Mouse (Mus musculus): ENCODE data around the gene Sh3bgrl2.

The Sh3bgrl2 gene

DNA sequence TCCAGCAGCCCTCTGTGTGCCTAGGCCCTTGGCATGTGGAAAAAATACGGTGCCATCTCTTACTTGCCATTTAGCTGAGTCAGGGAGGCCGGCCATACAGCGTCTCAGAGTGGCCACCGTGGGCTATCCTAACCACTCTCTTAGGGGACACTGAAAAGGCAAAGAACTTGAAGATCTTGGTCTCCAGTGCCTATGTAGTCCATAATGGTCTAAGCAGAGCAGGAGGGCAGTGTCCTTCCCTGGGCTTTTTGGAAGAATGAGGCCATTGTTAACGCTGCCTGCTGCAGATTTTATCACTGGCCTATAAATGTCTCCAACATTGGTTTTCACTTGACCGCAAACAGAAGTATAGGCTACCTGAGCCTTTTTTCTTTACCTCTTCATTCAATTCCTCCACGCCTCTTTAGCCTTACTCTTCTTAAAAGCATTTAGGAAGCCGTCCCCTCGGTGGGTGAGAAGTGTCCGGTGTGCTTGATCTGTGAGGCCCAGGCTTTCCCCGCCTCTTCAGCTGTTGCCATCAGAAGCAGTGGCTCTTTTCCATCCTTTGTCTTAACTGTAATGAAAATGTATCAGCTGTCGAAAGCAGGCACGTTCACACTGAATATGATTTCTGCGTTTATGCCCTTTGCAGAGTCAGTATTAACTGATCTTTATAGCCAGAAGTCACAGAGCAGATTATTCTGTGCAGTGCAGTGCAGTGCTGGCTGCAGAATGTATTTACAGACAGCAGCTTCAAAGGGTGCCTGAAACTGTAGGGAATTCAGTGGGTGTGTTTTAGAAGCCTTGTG is 41.7 kb downstream of the Sh3bgrl2 start:
- peak; percentile 41 for DNase-seq (ENCODE audit: low spot score)

DNA sequence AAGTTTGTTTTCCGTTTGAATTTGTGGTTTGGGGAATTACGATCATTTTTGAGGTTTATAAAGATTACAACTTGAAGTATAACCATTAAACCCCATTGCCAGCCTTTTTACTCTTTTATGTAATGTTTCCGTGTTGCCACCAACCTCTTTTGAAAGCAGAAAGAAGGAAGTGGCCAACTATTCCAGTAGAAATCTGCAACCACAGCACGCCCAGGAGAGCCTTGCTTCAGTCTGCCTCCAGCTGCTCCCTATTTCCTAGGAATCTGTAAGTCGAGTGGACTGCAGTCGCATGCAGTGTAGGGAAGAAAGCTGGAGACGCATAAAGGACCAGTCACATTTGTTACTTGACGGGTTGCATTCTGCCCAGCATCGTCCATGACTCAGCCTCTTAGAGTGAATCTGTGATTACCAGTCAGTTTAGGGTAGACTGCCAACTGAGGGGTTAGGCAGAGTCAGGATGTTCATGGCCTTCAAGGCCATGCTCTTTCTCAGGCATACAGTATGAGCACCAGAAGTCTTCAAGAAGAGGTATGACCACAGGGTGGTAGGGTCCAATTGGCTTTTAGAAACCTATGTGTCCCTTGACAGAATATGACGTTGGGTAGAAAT is 43.8 kb downstream of the Sh3bgrl2 start:
- DNase-seq (ENCODE audit: low spot score), result no peak

DNA sequence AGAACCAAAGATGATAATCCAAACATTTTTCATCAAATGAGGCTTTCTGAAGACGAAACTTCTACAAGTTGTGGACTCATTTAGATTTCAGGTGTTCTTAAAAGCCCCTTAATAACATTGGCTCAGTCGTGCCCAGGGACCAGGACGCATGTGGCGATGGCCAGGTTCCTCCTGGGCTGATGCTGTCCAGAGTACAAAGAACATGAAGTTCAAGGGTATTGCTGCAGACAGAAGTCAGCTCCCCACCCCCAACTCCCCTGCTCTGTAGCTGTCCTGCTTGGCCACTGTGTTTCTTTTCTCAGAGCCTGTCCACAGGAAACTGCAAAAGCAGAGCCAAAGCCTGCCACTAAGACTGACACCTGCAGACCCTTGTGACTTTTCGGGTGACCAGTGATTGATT is 45.7 kb downstream of the Sh3bgrl2 start:
- no peak for DNase-seq (ENCODE audit: low spot score)

DNA sequence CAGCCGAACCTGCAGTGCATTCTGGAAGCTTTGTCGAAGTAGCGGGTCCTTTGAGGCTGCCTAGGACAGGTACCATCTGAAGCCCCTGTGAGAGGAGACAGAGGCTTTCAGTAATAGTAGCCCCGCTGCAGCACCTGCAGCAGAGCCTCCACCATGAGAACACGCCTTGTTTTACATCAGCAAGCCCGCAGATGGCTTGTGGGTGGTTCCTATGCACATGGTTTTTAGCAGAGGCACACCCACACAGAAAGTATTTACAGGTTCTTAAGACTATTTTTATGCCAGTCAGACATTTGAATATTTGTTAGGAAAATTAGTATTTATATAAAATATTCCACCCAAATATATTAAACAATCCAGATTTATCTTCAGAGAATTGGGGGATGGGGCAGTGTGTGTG is 48.0 kb downstream of the Sh3bgrl2 start:
- DNase-seq (ENCODE audit: low spot score), result no peak

DNA sequence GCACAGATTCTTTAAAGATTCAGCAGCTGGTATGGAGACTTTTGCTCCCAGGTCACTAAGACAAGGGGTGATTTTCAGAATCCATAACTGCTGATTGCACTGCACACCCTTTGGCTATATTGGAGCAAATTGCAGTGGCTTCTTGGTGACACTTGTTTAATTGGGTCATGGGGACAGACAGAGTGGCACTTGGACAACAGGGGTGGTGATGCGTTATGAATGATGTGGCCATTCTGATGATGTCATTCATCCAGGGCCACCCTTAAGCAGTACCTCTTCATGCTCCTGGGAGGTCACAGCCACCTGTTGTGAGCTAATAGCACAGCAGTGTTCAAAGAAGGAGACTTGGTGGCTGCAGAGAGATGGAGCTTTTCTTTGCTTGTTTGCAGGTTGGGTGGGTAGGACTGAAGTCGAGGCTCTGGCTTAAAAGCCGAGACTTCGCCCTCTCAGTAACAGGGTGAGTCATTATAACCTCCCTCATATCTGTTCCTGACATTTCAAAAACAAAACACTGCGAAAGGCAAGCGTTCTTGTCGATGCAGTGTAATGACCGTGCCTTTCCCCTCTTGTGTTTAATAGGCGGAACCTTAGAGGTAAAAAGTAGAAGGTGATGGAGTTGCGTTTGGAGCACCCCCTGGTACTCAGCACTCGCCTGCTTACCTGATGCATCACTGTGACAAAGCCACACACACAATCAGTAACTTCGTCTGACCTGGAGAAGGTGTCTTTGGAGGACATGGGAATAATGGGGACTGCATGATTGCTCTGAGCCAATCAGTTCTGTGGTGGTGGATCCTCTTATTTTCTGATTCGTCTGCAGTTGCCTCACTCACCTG is 48.7 kb downstream of the Sh3bgrl2 start:
- DNase-seq (ENCODE audit: low spot score), result peak; percentile 12

DNA sequence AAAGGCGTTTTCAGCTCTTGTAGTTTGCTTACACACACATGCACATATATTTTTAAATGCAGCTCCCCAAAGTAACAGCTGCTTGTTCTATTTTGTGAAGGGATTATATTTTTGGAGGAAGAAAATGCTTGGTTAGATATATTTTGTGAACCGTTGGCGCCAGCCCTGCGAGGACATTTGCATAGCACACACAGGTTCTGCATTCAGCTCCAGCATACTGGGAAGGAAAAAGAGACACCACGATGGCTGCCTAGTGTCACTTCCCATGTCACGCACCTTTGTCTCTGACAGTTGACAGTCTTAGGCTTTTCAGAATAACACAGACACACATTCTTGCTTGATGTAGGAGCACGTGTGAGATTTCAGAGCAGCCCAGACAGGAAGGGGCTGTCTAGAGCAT is 49.9 kb downstream of the Sh3bgrl2 start:
- no peak for DNase-seq (ENCODE audit: low spot score)

DNA sequence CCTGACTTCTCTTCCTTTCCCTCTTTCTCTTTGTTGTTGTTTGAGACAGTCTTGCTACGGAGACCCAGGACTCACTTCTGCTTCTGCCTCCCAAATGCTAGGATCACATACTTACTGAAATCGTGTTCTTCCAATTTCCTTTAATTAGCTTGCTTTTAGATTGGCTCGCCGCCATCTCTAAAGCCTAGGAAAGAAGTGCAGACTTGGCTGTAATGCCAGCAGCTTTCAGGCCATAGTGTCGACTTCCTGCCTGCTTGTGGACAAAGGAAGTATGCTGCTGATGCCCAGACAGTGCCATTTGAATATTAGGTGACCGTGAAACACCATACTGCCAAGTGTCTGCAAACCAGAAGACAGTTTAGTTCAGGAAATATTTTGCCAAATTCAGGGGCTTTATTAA is 51.4 kb downstream of the Sh3bgrl2 start:
- no peak for DNase-seq (ENCODE audit: low spot score)

DNA sequence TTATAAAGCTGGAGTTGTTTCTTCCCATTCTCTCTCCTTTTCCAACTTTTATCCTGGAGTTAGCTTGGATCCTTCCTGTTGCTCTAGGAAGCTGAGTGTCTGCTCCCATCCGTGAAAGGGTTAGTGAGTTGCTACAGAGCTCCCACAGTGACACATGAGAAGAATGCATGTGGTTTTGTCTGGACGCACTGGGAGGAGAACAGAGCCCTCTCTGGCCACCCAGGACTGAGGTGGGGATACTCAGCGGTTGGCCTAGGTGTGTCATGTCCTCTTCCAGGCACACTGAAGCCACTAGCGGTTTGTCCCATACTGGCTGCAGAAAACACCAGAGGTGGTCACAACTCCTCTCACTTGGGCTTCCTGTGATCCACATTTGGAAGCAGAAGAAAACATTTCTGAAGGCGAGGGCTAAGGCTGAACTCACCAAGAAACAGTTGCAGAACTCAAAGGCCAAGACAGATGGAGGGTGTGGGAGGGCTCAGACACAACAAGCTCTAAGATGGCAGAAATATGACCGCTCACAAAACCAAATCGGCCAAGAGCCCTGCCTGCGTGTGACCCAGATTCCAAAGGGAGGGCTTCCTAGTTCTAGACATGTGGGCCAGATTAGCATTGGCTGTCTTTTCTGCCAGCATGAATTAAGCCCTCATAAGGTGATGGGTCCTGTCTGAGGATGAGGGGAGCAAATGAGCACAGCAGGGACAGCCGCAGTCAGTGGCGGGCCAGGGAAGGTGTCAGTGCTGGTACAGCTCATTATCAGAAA is 52.3 kb downstream of the Sh3bgrl2 start:
- DNase-seq (ENCODE audit: low spot score), result no peak

DNA sequence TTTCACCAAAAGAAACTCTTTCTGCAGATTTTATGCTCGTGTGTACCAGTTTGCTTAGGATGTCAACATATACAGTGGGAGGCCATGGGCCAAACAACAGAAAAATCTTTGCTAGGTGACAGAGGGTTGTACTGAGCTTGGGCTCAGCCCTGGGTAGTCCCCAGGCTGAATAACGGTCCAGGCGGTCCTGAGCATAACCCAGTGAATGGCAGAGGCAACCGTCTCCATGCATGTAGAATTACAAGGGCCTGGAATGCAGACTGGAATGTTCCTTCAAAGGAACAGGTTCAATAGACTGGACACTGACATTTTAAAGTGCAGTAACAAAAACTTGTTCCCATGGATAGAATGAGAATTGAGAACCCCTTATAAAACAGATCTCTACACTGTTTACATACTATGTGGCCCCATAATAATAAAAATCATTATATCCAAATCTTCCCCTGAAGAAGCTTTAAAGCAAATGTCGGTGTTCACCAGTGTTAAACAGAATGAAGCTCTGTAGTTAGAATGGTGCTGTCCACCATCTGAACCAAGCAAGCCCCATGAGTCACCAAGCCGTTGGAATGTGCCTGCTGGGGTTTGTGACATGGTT is 54.1 kb downstream of the Sh3bgrl2 start:
- DNase-seq (ENCODE audit: low spot score), result peak; percentile 60

DNA sequence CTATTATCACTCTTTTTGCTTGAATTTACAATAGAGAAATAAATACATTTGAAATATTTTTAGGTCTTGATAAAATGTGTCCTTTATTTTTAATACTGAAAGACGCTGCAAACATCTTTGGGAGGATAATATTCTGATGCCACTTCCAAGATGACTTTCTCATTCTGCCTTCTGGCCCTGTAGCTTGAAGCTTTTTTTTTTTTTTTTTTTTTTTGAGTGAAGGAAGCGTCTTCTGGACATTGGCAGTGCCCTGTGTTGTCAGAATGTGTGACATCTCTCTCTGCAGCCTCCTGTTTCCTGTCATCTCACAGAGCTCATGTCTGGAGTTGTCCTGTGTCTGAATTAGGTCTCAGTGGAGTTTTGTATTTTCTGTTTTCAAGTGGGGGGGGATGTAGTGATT is 55.0 kb downstream of the Sh3bgrl2 start:
- DNase-seq (ENCODE audit: low spot score), result no peak

DNA sequence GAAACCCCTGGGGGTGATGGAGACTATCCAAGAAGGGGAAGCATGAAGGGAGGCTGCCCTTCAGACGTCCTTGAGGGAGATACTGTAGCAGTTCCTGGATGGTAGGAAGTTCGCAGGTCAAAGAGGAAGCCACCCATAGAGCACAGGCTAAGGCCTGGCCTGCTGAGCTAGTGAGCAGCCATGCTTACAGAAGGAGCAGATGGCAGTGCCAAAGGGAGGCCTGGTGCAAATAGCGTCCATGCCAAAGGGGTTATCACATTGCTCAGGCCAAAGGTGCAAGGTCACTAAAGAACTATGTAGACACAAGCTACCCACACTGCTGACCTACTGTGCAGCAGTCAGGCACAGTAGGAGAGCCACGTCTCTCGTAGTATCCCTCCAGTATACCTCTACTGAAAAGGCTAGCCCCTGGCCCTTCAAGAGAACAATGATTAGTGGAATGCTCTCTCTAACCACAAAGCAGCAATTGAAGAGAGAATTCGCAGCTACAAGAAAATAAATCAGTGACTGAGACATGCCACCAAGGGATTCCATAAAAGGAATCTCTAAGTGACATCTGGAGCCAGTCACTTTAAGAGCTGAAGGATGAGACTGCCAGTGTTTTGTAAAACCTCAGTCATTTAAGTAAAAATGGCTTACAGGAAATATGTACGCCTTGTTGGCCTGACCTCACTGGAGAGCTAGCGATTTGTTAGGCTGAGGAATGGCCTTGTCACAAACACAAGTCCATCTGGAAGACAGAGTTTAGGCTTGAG is 57.9 kb downstream of the Sh3bgrl2 start:
- DNase-seq (ENCODE audit: low spot score), result no peak

DNA sequence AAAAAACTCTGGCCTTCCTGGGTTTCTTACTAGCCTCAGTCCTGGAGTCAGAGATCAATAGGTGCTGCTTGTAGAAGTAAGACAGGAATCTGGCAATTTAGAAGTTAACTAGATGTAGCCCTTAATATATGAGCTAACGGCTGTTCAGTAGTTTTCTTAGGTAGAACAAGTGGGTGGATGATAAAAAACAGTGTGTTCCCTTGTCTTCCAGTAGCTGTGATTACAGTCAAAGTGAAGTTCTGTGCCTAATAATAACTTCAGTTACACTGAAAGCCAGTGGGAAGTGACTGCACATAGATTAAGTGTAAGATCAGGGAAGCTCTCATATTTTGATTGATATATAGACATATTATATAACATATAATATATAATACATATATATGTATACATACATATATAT is 60.0 kb downstream of the Sh3bgrl2 start:
- DNase-seq (ENCODE audit: low spot score), result no peak

DNA sequence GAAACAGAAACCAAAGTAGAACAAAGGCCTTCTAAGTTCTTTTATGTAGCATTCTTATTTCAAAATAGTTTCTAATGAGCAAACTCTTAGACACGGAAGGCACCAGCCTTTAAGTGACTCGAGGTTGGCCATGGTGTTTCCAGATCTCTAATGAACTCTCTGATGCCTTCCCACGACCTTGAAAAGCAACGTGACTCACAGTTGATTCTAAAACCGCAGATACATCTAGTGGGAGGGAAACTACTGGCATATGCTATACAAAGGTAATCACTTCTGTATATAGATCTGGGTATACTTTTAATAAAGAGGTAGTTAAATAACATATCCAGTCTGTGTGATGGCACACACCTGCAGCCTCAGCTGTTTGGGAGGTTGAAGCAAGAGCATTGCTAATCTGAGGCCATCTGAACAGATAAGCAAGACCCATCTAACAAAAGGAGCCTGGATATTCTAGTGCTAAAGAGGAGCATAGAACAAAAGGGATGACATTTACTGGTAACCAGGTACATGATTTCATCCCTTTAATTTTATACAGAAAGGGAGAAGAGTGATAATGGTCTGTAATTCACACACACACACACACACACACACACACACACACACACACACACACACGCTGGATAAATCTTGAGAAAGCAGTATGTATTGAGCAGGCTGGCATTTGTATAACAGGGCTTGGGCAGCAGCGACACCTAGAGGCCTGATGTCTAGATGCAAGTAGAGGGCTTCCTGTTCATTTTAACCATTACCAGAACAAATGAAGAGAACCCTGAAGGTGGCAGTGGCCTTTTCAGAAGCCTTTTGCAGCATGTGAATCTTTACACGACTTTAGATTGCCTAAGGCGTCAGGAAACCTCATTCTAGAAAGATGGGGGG is 61.5 kb downstream of the Sh3bgrl2 start:
- DNase-seq (ENCODE audit: low spot score), result peak; percentile 92

DNA sequence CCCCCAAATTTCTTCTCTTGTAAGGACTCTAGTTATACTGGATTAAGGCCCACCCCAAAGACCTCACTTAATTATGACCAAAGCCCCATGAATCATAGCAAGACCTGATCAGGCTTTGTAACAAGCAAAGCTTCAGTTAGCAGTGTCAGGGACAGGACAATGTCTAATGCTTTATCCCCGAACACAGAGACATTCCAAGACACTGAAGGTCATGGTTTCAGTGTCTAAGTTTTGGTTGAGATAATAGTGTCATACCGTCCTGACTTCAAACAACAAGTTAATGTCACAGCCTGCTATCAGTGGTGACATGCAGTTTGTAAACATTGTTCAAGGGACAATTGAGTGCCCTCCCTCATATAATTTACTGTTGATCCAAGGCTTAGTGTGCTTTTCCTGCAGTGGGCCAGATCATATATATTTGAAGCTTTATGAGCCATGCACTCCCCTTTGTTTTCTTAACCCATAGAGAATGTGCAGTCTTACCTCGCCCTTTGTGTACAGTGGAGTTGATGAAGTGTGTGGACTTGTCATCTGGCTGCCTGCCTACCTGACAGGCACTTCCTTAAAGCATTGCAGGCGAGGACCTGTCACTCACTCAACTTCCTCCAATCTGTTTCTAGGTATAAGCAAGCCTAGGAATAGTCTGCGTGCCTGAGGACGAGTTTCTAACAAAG is 67.9 kb downstream of the Sh3bgrl2 start:
- no peak for DNase-seq (ENCODE audit: low spot score)

DNA sequence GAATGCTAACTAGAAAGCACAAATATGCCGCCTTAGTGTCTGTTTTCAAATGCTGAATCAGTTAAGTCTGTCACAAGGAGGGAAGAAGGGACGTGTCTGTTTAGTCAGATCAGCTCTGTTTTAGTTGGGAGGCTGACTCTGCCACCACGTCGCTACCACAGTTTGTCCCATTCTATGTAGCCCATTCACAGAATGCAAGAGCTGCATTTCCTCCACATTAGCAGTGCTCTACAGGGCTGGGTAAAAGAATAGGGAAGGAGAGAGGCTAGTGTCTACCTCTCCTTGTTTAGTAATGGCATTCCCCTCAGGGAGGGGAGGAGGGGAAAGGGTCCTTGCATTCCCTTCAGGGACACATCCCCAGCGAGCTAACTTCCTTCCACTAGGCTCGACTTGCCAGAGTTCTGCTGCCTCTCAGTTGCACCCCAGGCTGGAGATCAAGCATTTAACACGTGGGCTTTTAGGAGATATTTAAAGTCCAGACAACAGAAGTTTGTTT is 68.5 kb downstream of the Sh3bgrl2 start:
- DNase-seq (ENCODE audit: low spot score), result no peak

DNA sequence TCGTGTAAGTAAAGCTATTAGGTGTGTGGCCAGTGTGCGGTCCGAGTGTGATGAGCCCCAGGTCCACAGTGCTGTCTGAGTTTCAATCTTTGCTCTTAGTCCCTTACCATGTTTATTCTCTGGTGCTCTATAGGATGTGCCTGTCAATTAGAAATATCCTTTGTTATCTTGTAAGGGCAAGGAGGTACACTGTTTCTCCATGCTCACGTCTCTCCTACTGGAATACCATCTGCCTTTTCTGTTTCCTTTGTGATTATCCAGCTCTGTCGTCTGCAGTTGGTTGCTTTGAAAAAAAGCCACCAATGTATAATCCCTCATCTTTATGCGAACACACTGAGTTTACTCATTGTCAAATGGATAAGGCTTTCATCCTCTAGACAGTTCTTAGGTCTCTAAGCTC is 75.3 kb downstream of the Sh3bgrl2 start:
- DNase-seq (ENCODE audit: low spot score), result no peak

DNA sequence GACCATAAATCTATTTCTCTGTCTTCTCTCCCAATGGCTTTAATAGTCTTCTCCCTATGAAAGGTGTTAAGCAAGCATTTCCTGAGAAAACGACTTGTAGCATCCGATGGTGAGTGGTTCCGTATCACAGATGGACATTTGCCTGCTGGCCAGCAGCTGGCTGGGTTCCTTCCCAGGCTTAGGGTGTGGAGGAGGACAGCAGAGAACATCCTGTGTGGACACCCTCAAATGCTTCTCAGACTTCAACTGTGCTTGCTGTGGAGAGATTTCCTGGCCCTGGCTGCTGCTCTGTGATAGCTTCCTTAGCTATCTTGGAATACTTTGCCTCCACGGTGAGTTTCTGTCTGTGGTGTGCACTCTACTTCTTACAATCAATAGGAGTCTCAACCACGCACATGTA is 76.1 kb downstream of the Sh3bgrl2 start:
- no peak for DNase-seq (ENCODE audit: low spot score)

DNA sequence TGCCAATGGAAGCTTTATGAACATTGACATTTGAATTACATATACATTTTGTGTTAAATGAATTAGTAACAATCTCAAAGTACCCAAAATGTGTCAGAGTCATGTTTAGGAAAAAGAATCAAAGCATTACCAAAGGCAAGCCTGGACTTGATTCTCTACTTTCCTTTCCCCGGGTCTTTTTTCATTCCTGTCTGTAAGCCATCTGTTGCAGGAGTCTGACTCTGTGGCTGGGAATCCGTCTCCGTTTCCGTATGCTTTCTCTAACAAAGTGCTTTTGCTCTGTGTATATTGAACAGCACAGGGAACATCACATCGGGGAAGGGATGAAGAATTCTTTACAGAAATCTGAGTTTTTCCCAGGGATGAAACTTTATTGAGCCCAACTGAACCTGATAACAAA is 77.0 kb downstream of the Sh3bgrl2 start:
- no peak for DNase-seq (ENCODE audit: low spot score)
